Mouse (Mus musculus): Measurements from ENCODE around the gene Gm20517. TPM values are rescaled to one million over a fixed set of nuclear protein-coding genes. Genes with fewer than 3 reads are reported as not detected.

Gene Gm20517
- polyA plus RNA-seq, 1 experiment from 2014 or later = 2.9 TPM

DNA sequence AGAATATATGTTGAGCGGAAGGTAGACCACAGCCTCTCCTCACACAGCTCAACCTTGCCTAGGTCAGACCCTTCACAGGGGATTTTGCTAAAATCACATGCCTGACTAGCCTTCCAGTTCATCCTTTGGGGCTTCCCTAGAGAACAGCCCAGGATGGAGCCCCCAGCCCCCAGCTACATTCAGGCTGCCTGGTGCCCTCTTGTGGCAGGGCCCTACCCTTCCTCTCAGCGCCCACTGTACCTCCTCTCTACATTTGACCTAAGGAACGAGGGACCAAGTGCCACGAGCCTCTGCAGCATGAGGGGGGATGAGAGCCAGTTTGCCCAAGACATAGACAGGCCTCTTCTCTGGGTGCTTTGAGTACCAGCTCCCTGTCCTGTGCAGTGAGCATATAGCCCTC is 93.3 kb downstream of the Gm20517 start:
- 79% methylated on average over 4 of the region's 4 CpGs for WGBS
- no peak overlapping the region for H3K4me3 ChIP-seq (replicated peaks; ENCODE audit: low read length)
- no peaks in the 10 kb centered on the region for H3K27me3 ChIP-seq (replicated peaks; ENCODE audit: control insufficient read depth, insufficient read depth, low read length)
- no peak for ATAC-seq
- no peak overlapping the region for H3K27ac ChIP-seq (ENCODE audit: low read length)
- H3K36me3 ChIP-seq (ENCODE audit: control insufficient read depth, insufficient read depth) = no peaks in the 10 kb centered on the region
- H3K4me1 ChIP-seq (replicated peaks; ENCODE audit: control insufficient read depth, insufficient read depth, low read length) = no peaks in the 10 kb centered on the region
- no peak overlapping the region for H3K4me2 ChIP-seq (ENCODE audit: low read length)
- H3K9ac ChIP-seq (replicated peaks; ENCODE audit: low read depth, low read length) = no peak overlapping the region
- no peaks in the 10 kb centered on the region for H3K9me3 ChIP-seq (ENCODE audit: control insufficient read depth, low read length)

DNA sequence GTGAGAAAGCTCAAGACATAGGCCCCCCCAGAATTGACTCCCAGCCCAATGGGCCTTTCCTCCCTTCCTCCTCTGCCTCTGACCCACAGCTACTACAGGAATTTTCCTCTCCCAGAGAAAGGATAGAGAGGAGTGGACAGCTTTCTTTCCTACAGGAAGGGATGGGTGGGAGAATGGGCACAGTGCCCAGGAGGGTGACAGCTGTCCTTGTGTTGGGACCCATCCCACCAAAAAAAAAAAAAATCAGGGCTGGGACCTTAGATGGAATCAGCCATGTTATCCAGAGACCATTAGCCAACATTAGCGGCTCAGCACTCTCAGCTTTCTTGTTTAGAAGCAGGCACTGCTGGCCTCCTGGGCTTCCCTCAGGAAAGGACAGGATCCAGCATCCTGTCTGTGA is 94.8 kb downstream of the Gm20517 start:
- Histone ChIP-seq H3K36me3 (ENCODE audit: control insufficient read depth, insufficient read depth) (no peaks in the 10 kb centered on the region), H3K4me2 (ENCODE audit: low read length) (no peak overlapping the region), H3K9me3 (ENCODE audit: control insufficient read depth, low read length) (no peaks in the 10 kb centered on the region), H3K4me3 (replicated peaks; ENCODE audit: low read length) (no peak overlapping the region), H3K9ac (replicated peaks; ENCODE audit: low read depth, low read length) (no peak overlapping the region), H3K27me3 (replicated peaks; ENCODE audit: control insufficient read depth, insufficient read depth, low read length) (no peaks in the 10 kb centered on the region), H3K27ac (ENCODE audit: low read length) (no peak overlapping the region), H3K4me1 (replicated peaks; ENCODE audit: control insufficient read depth, insufficient read depth, low read length) (no peaks in the 10 kb centered on the region)
- ATAC-seq = no peak
- WGBS = 70% methylated on average over 1 of the region's 1 CpGs

DNA sequence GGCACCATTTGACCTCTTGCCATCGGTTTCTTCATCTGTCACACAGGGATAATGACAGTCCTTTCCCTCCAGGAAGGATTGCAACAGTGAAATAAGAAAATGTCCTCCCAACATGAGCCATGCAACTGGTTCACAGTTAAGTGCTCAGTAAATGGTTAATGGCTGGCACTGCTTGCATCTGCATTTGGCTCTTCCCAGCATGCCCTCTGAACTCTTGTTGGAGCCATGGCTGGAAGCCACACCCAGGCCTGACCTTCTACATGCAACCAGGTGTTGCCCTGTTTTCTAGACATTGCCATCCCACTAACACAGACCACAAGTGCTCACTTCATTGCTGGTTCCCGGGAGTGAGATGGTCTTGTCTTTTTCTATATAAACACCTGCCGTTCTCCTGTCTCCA is 96.6 kb downstream of the Gm20517 start:
- no peak for ATAC-seq
- H3K27me3 ChIP-seq (replicated peaks; ENCODE audit: control insufficient read depth, insufficient read depth, low read length) = no peaks in the 10 kb centered on the region
- no peak overlapping the region for H3K9ac ChIP-seq (replicated peaks; ENCODE audit: low read depth, low read length)
- H3K4me3 ChIP-seq (replicated peaks; ENCODE audit: low read length) = no peak overlapping the region
- H3K27ac ChIP-seq (ENCODE audit: low read length) = no peak overlapping the region
- H3K4me1 ChIP-seq (replicated peaks; ENCODE audit: control insufficient read depth, insufficient read depth, low read length) = no peaks in the 10 kb centered on the region
- 80% methylated on average over 3 of the region's 3 CpGs for WGBS
- no peaks in the 10 kb centered on the region for H3K9me3 ChIP-seq (ENCODE audit: control insufficient read depth, low read length)
- H3K36me3 ChIP-seq (ENCODE audit: control insufficient read depth, insufficient read depth) = no peaks in the 10 kb centered on the region
- no peak overlapping the region for H3K4me2 ChIP-seq (ENCODE audit: low read length)

DNA sequence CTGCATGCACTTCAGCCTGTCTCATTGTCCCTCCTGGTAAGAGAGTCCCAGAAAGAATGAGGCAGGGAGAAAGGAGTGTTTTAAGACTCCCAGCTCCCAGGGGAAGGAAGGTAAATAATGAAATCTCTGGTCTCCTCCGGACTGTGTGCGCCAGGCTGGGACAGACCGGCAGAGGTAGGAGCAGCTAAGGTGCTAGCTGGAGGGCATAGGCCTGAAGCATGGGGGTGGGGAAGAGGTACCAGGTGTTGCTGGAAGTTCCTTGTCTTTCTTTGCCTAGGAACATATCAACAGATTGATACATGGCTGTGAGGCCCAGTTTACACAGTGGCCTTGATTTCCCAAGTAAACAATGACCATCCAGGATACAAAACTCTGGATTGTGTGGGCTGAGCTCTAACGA is 97.6 kb downstream of the Gm20517 start:
- H3K4me1 ChIP-seq (replicated peaks; ENCODE audit: control insufficient read depth, insufficient read depth, low read length) = no peaks in the 10 kb centered on the region
- no peak overlapping the region for H3K9ac ChIP-seq (replicated peaks; ENCODE audit: low read depth, low read length)
- ATAC-seq = no peak
- H3K36me3 ChIP-seq (ENCODE audit: control insufficient read depth, insufficient read depth) = no peaks in the 10 kb centered on the region
- H3K27me3 ChIP-seq (replicated peaks; ENCODE audit: control insufficient read depth, insufficient read depth, low read length) = no peaks in the 10 kb centered on the region
- H3K9me3 ChIP-seq (ENCODE audit: control insufficient read depth, low read length) = no peaks in the 10 kb centered on the region
- no peak overlapping the region for H3K27ac ChIP-seq (ENCODE audit: low read length)
- 74% methylated on average over 4 of the region's 4 CpGs for WGBS
- H3K4me2 ChIP-seq (ENCODE audit: low read length) = no peak overlapping the region
- no peak overlapping the region for H3K4me3 ChIP-seq (replicated peaks; ENCODE audit: low read length)

DNA sequence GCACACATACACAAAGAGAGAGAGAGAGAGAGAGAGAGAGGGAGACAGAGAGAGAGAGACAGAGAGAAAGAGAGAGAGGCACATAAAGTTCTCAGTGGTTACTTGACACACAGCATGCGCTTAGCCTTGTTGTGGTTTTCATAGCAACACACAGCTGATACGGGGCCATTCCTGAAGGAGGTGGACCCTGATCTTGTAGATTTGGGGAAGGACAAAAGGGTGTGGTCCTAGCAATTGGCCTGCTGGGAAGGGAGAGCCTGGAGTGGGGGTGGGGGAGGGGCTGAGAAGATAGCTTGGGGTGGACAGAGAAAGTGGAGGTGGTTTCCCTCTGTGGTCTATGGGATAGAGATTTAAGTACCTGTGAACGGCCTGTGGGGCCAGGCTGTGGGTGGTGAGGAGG is 98.6 kb downstream of the Gm20517 start:
- H3K27ac ChIP-seq (ENCODE audit: low read length) = no peak overlapping the region
- H3K9me3 ChIP-seq (ENCODE audit: control insufficient read depth, low read length) = no peaks in the 10 kb centered on the region
- no peaks in the 10 kb centered on the region for H3K27me3 ChIP-seq (replicated peaks; ENCODE audit: control insufficient read depth, insufficient read depth, low read length)
- no peak overlapping the region for H3K9ac ChIP-seq (replicated peaks; ENCODE audit: low read depth, low read length)
- no peaks in the 10 kb centered on the region for H3K36me3 ChIP-seq (ENCODE audit: control insufficient read depth, insufficient read depth)
- H3K4me1 ChIP-seq (replicated peaks; ENCODE audit: control insufficient read depth, insufficient read depth, low read length) = no peaks in the 10 kb centered on the region
- H3K4me3 ChIP-seq (replicated peaks; ENCODE audit: low read length) = no peak overlapping the region
- ATAC-seq = no peak
- H3K4me2 ChIP-seq (ENCODE audit: low read length) = no peak overlapping the region
- WGBS = 80% methylated on average over 3 of the region's 3 CpGs

DNA sequence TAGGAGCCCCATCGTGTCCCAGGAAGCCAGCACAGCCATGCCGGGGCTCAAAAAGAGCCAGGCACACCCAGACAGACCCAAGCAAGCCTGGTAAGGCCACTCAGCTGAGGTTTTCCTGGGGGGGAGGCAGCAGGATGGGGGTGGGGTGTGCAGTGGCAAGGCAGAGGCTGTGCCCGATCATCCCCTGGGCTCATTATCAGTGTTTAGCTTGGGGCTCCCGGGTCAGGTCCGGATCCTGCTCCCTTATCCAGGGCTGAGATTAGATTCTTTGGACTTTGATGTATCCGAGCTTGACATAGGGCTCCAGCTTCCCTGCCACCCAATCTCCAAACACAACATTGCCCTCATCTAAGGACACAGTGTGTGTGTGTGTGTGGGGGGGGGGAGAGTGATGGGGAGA is 100.5 kb downstream of the Gm20517 start:
- 69% methylated on average over 6 of the region's 6 CpGs for WGBS
- H3K9ac ChIP-seq (replicated peaks; ENCODE audit: low read depth, low read length) = no peak overlapping the region
- H3K4me1 ChIP-seq (replicated peaks; ENCODE audit: control insufficient read depth, insufficient read depth, low read length) = no peaks in the 10 kb centered on the region
- H3K27me3 ChIP-seq (replicated peaks; ENCODE audit: control insufficient read depth, insufficient read depth, low read length) = no peaks in the 10 kb centered on the region
- H3K4me2 ChIP-seq (ENCODE audit: low read length) = no peak overlapping the region
- H3K9me3 ChIP-seq (ENCODE audit: control insufficient read depth, low read length) = no peaks in the 10 kb centered on the region
- no peak overlapping the region for H3K4me3 ChIP-seq (replicated peaks; ENCODE audit: low read length)
- no peaks in the 10 kb centered on the region for H3K36me3 ChIP-seq (ENCODE audit: control insufficient read depth, insufficient read depth)
- ATAC-seq = no peak
- no peak overlapping the region for H3K27ac ChIP-seq (ENCODE audit: low read length)

DNA sequence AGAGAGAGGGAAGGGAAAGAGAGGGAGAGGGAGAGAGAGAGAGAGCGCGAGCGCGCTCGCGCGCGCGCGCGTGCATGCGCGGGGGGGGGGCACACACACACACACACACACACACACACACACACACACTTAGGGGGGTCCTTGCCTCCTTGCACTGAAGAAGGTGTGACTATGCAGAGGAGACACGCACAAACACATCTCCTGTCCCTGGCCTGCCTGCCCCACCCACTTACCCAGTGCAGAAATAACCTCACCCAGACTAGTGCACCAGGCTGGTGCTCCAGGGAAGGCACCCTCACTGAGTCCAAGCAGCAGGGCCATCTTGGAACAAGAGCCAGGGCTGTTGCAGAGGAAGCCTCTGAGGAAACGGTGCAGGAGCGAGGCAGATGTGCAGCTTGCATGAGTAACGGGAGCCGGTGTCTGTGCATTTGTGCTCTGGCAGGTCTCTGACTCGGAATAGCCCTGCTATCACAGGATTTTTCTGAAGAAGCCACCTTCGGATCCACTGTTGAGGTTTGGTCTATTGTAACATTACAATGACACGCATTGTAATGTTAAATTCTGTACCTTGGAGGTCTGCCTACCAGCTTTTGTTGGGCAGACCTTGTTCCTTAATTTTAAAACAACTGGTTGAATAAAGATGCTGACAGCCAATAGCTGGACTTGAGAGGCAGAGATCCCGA is 101.6 kb downstream of the Gm20517 start:
- Histone ChIP-seq H3K4me3 (replicated peaks; ENCODE audit: low read length) (no peak overlapping the region), H3K4me1 (replicated peaks; ENCODE audit: control insufficient read depth, insufficient read depth, low read length) (no peaks in the 10 kb centered on the region), H3K4me2 (ENCODE audit: low read length) (no peak overlapping the region), H3K27me3 (replicated peaks; ENCODE audit: control insufficient read depth, insufficient read depth, low read length) (no peaks in the 10 kb centered on the region), H3K36me3 (ENCODE audit: control insufficient read depth, insufficient read depth) (no peaks in the 10 kb centered on the region), H3K9me3 (ENCODE audit: control insufficient read depth, low read length) (no peaks in the 10 kb centered on the region), H3K27ac (ENCODE audit: low read length) (no peak overlapping the region), H3K9ac (replicated peaks; ENCODE audit: low read depth, low read length) (no peak overlapping the region)
- WGBS = 48% methylated on average over 9 of the region's 22 CpGs
- no peak for ATAC-seq

DNA sequence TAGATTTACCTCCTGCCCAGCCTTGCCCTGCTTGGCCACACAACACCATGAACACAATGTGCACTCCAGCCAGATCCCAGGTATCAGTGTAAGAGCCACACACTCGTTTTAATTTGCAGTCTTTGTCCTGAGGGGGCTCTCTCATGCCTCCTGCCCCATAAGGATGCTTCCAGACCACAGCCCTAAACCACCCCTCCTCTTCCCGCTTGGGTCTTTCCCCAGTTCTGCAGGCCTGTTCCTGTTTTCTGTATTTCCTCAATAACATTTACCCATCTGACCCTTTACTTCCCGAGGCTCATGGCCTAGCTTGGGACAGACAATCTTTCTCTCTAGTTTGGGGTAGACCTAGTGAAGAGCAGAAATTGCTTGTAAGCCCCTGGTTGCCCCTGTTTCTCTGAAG is 103.6 kb downstream of the Gm20517 start:
- H3K4me2 ChIP-seq (ENCODE audit: low read length) = no peak overlapping the region
- H3K4me1 ChIP-seq (replicated peaks; ENCODE audit: control insufficient read depth, insufficient read depth, low read length) = no peaks in the 10 kb centered on the region
- H3K9me3 ChIP-seq (ENCODE audit: control insufficient read depth, low read length) = no peaks in the 10 kb centered on the region
- H3K4me3 ChIP-seq (replicated peaks; ENCODE audit: low read length) = no peak overlapping the region
- no peak overlapping the region for H3K27ac ChIP-seq (ENCODE audit: low read length)
- no peaks in the 10 kb centered on the region for H3K27me3 ChIP-seq (replicated peaks; ENCODE audit: control insufficient read depth, insufficient read depth, low read length)
- ATAC-seq = no peak
- no peak overlapping the region for H3K9ac ChIP-seq (replicated peaks; ENCODE audit: low read depth, low read length)
- no peaks in the 10 kb centered on the region for H3K36me3 ChIP-seq (ENCODE audit: control insufficient read depth, insufficient read depth)
- WGBS = 60% methylated on average over 3 of the region's 3 CpGs

DNA sequence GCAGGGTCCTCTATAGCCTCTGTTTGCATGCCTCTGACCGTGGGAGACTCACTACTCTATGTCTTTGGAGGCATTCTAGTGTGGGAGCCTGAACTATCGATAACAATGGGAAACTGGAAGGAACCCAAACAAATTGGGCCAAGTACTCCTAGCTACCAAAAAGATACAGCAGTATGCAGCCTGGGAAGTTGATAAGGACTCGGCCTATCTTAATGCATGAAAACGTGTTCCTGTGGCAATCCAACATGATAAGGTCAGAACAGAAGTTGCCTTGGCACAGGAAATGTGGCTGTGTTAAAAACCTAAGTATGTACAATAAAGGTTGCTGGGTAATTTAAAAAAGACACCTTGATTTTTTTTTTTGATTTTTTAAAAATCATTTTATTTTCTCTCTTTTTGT is 109.8 kb downstream of the Gm20517 start:
- Histone ChIP-seq H3K4me3 (replicated peaks; ENCODE audit: low read length) (no peak overlapping the region), H3K27ac (ENCODE audit: low read length) (no peak overlapping the region), H3K4me2 (ENCODE audit: low read length) (no peak overlapping the region), H3K4me1 (replicated peaks; ENCODE audit: control insufficient read depth, insufficient read depth, low read length) (no peaks in the 10 kb centered on the region), H3K27me3 (replicated peaks; ENCODE audit: control insufficient read depth, insufficient read depth, low read length) (no peaks in the 10 kb centered on the region), H3K9ac (replicated peaks; ENCODE audit: low read depth, low read length) (no peak overlapping the region), H3K36me3 (ENCODE audit: control insufficient read depth, insufficient read depth) (no peaks in the 10 kb centered on the region), H3K9me3 (ENCODE audit: control insufficient read depth, low read length) (no peaks in the 10 kb centered on the region)
- 80% methylated on average over 4 of the region's 4 CpGs for WGBS
- no peak for ATAC-seq

DNA sequence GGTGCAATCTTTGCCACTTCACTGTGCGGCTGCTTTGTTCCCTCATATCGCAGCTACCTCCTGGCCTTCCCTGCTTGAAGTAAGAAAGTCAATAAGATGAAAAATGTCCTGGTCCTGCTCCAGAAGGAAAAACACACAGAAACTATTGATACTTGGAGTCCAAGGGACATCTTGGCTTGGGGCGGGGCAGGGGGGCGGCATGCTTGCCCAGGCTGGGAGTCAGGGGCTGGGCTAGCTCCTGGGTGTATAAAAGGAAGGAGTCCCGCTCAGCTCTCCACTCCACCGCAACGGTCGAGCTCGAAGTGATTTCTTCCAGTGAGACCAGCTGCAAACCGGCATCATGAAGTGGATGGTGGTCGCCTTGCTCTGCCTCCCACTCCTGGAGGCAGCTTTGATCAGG is 115.2 kb downstream of the Gm20517 start, which contains the start of gene Pgc:
Gene Pgc, plus strand, starts transcription at position 277 of the 400 bp plus-strand sequence.
- no peaks in the 10 kb centered on the region for H3K36me3 ChIP-seq (ENCODE audit: control insufficient read depth, insufficient read depth)
- H3K27me3 ChIP-seq (replicated peaks; ENCODE audit: control insufficient read depth, insufficient read depth, low read length) = no peaks in the 10 kb centered on the region
- H3K4me2 ChIP-seq (ENCODE audit: low read length) = no peak within 1 kb of the TSS
- H3K9me3 ChIP-seq (ENCODE audit: control insufficient read depth, low read length) = no peaks in the 10 kb centered on the region
- no peaks in the 10 kb centered on the region for H3K4me1 ChIP-seq (replicated peaks; ENCODE audit: control insufficient read depth, insufficient read depth, low read length)
- H3K4me3 ChIP-seq (replicated peaks; ENCODE audit: low read length) = no peak within 1 kb of the TSS
- no peak within 1 kb of the TSS for H3K9ac ChIP-seq (replicated peaks; ENCODE audit: low read depth, low read length)
- WGBS = 85% methylated on average over 11 of the region's 11 CpGs
- no peak within 1 kb of the TSS for H3K27ac ChIP-seq (ENCODE audit: low read length)
- no peak for ATAC-seq
